Mouse (Mus musculus): ENCODE measurements around the gene Gm20388.

DNA sequence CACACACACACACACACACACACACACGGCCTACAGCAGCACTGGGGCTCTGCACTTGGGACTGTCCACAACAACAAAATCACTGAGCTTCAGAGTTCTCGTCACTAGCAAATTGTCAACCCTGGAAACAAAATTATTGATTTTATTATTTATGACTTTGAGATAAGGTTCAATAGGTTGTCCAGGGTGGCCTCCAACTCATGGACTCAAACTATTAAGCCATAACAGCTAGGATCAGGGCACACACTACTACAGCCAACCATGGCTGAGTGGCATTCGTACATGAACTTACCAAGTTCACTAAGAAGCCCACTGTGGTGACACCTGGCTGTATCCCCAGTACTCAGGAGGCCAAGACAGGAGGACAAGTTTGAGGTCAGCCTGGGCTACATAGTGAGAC, 182.5 kb downstream of the Gm20388 start:
- TF ChIP-seq CTCF (IDR thresholded peaks at IDR 0.05; ENCODE audit: insufficient read depth, low read depth, low read length): no peak
- TF ChIP-seq POLR2A (IDR thresholded peaks at IDR 0.05; ENCODE audit: insufficient read depth, low read depth, low read length): no peak

Measured in olfactory bulb, adult 2 months (tissue).